Mouse (Mus musculus) liver, adult 2 months (tissue): Measurements from ENCODE around the gene Rcor2. TPM values are rescaled to one million over a fixed set of nuclear protein-coding genes. Genes with fewer than 3 reads are reported as not detected.

Experiments used
- DNase-seq: peaks from one replicate; pipeline ENCODE4 v3.0.0-alpha.2; 2011; ENCODE audit warnings: low read depth, low spot score; ENCODE audit errors: extremely low read depth
- H3K27ac ChIP-seq: fragments of 200-500 bp; replicated peaks from 2 replicates; pipeline ENCODE4 v1.5.1; 2012; ENCODE audit warnings: low read depth, mild to moderate bottlenecking, control low read depth, inconsistent platforms, low read length; ENCODE audit not compliant: insufficient read depth
- H3K27me3 ChIP-seq: fragments of 200-500 bp; 2 replicates; pipeline ENCODE4 v1.6.1; 2012; ENCODE audit warnings: mild to moderate bottlenecking, moderate library complexity, low read length, inconsistent platforms; ENCODE audit not compliant: control insufficient read depth, insufficient read depth
- H3K36me3 ChIP-seq: fragments of 200-500 bp; 2 replicates; pipeline ENCODE4 v1.6.1; 2012; ENCODE audit warnings: low read length, inconsistent platforms; ENCODE audit not compliant: control insufficient read depth, insufficient read depth
- H3K4me1 ChIP-seq: fragments of 200-500 bp; 2 replicates; pipeline ENCODE4 v1.6.1; 2011; ENCODE audit warnings: low read length; ENCODE audit not compliant: control insufficient read depth, insufficient read depth
- H3K4me3 ChIP-seq: fragments of 200-500 bp; 2 replicates; pipeline ENCODE4 v1.5.1; 2011; ENCODE audit warnings: low read depth, mild to moderate bottlenecking, control low read depth, low read length, moderate library complexity; ENCODE audit not compliant: insufficient read depth
- H3K79me2 ChIP-seq: fragments of 200-500 bp; 2 replicates; pipeline ENCODE4 v1.6.1; 2012; ENCODE audit warnings: inconsistent platforms, mild to moderate bottlenecking, low read length, moderate library complexity; ENCODE audit not compliant: control insufficient read depth, insufficient read depth
- H3K9ac ChIP-seq: fragments of 200-500 bp; 2 replicates; pipeline ENCODE4 v1.6.1; 2012; ENCODE audit warnings: low read depth, mild to moderate bottlenecking, control low read depth, inconsistent platforms, low read length
- CTCF ChIP-seq: fragments of 200-500 bp; IDR thresholded peaks from 2 replicates; pipeline ENCODE4 v1.5.1; 2011; ENCODE audit warnings: low read depth, low read length, control low read depth
- POLR2A ChIP-seq: fragments of 200-500 bp; IDR thresholded peaks from 2 replicates; pipeline ENCODE4 v1.6.1; 2011; ENCODE audit warnings: low read length, control low read depth; ENCODE audit not compliant: insufficient read depth; ENCODE audit errors: extremely low read depth
- WGBS: fragments of 180-500 bp; shearing (Covaris S2); methylation state at CpG from one replicate; pipeline ENCODE4 v1.1.7; 2018; 5-methylcytosine and 5-hydroxymethylcytosine counted together
- polyA plus RNA-seq: library from polyadenylated mRNA; depleted of rRNA; stranded (reverse); fragments of >200 nt; gene quantifications from 2 replicates; pipeline ENCODE4 v1.2.3, GENCODE M21; 2012
- total RNA-seq: library from RNA; depleted of rRNA; stranded (reverse); fragments of >200 nt; gene quantifications from 2 replicates; pipeline ENCODE4 v1.2.3, GENCODE M21; 2014

The Rcor2 gene
- total and polyA plus RNA-seq, 2 experiments: 0.55 to 0.57 TPM

- H3K27me3 ChIP-seq: no peaks in the 10 kb centered on the region
- no peaks in the 10 kb centered on the region for H3K36me3 ChIP-seq
- peaks cover 13% of the 10 kb centered on the region; the same call in 1 of the 2 replicates for H3K79me2 ChIP-seq
- no peak for TF ChIP-seq CTCF
- no peak for TF ChIP-seq POLR2A
- peaks cover 51% of the 10 kb centered on the region for H3K4me1 ChIP-seq
- no peak overlapping the region for H3K4me3 ChIP-seq
- H3K9ac ChIP-seq: no peak overlapping the region
- DNase-seq: peak; percentile 95
- H3K27ac ChIP-seq: peak overlapping the region; percentile 27; the same call in 1 of the 2 replicates
- WGBS: 3% methylated on average over 3 of the region's 3 CpGs
These were observed 39.8 kb downstream of the Rcor2 start for GRCm38 (mm10) chr19:7306968-7307367.

- WGBS: 50% methylated on average over 8 of the region's 8 CpGs
- no peak for TF ChIP-seq CTCF
- TF ChIP-seq POLR2A: no peak
- Histone ChIP-seq H3K4me3 (no peak overlapping the region), H3K9ac (no peak overlapping the region), H3K36me3 (no peaks in the 10 kb centered on the region), H3K79me2 (peaks cover 13% of the 10 kb centered on the region; the same call in 1 of the 2 replicates), H3K27ac (no peak overlapping the region), H3K4me1 (peaks cover 48% of the 10 kb centered on the region), H3K27me3 (no peaks in the 10 kb centered on the region)
- peak; percentile 74 for DNase-seq
These were observed 41.1 kb downstream of the Rcor2 start for GRCm38 (mm10) chr19:7307995-7308770.

GRCm38 (mm10) chr19:7309738-7310330, 42.7 kb downstream of the Rcor2 start:
- H3K27me3 ChIP-seq: no peaks in the 10 kb centered on the region
- peaks cover 54% of the 10 kb centered on the region for H3K4me1 ChIP-seq
- no peak overlapping the region for H3K27ac ChIP-seq
- no peaks in the 10 kb centered on the region for H3K36me3 ChIP-seq
- H3K4me3 ChIP-seq: no peak overlapping the region
- peaks cover 23% of the 10 kb centered on the region; the same call in 1 of the 2 replicates for H3K79me2 ChIP-seq
- TF ChIP-seq POLR2A (no peak), CTCF (no peak)
- WGBS: 36% methylated on average over 2 of the region's 2 CpGs
- no peak overlapping the region for H3K9ac ChIP-seq
- peak; percentile 83 for DNase-seq

GRCm38 (mm10) chr19:7310704-7311103, 43.6 kb downstream of the Rcor2 start:
- H3K27me3 ChIP-seq: no peaks in the 10 kb centered on the region
- DNase-seq: no peak
- TF ChIP-seq CTCF (no peak), POLR2A (no peak)
- H3K9ac ChIP-seq: no peak overlapping the region
- H3K79me2 ChIP-seq: peaks cover 29% of the 10 kb centered on the region; the same call in 1 of the 2 replicates
- no peak overlapping the region for H3K4me3 ChIP-seq
- WGBS: 53% methylated on average over 5 of the region's 5 CpGs
- no peak overlapping the region for H3K27ac ChIP-seq
- H3K4me1 ChIP-seq: peaks cover 55% of the 10 kb centered on the region
- H3K36me3 ChIP-seq: no peaks in the 10 kb centered on the region

- Histone ChIP-seq H3K27ac (no peak overlapping the region; the same call in 1 of the 2 replicates), H3K27me3 (no peaks in the 10 kb centered on the region), H3K4me3 (no peak overlapping the region), H3K4me1 (peaks cover 54% of the 10 kb centered on the region), H3K36me3 (no peaks in the 10 kb centered on the region), H3K79me2 (peaks cover 34% of the 10 kb centered on the region; the same call in 1 of the 2 replicates), H3K9ac (no peak overlapping the region)
- 30% methylated on average over 10 of the region's 10 CpGs for WGBS
- DNase-seq: peak; percentile 36
- no peak for TF ChIP-seq CTCF
- no peak for TF ChIP-seq POLR2A
These were observed 44.2 kb downstream of the Rcor2 start for GRCm38 (mm10) chr19:7311306-7311705.

GRCm38 (mm10) chr19:7313660-7314059, 46.5 kb downstream of the Rcor2 start:
- 67% methylated on average over 2 of the region's 2 CpGs for WGBS
- no peak for DNase-seq
- peaks cover 31% of the 10 kb centered on the region; the same call in 1 of the 2 replicates for H3K79me2 ChIP-seq
- no peaks in the 10 kb centered on the region for H3K36me3 ChIP-seq
- peaks cover 37% of the 10 kb centered on the region for H3K4me1 ChIP-seq
- H3K4me3 ChIP-seq: no peak overlapping the region
- no peak for TF ChIP-seq POLR2A
- no peak for TF ChIP-seq CTCF
- H3K27ac ChIP-seq: no peak overlapping the region
- H3K27me3 ChIP-seq: no peaks in the 10 kb centered on the region
- no peak overlapping the region for H3K9ac ChIP-seq
